Mouse (Mus musculus) left cerebral cortex, adult 18-20 months (tissue): ENCODE measurements at regions not wholly inside any gene's neighbourhood (a gene's known extent, or its start where the extent isn't known, plus 50 kb on each side); places are given as distances from the start of the nearest gene placed in this dataset.

Source experiments
- DNase-seq, 2 experiments: peaks; one replicate each; pipeline ENCODE4 v3.0.0; 2021 to 2022; ENCODE audit warnings: low spot score in 2 of 2, mixed read lengths in 1 of 2

- no peak for DNase-seq
These were observed 130.3 kb upstream of the Zdhhc25 start for GRCm38 (mm10) chr15:88469508-88470455.

DNA sequence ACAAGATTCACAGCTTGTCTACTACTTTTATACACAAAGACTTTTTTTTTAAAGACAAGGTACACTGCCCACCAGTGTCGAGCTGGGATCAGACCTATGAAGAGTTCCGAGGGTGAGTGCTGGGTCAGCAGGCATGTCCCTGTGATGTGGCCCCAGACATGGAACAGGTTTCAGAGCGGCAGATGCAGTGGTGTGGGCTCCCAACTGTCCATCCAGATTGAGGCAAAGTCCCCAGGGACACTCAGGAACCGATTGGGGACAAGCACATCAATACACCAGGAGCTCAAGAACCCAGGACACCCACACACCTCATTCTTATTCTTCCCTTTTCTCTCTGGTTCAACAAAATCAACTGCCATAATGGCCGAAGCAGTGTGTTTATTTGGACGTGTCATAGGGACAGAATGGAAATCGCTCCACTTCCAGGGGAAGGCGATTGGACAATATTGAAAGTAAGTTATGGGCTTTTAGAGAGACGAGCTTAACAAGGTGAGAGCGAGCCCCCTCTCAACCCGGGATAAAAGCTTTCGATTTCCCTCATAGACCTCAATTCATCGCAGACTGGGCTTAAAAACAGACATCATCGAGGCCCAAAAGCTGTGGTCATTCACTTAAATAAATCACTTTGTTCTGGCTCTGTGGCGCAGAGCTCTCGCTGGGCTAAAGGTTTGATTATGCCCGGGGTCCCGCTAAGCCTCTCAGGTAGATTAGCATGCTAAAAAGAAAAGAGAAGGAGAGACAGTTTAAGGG is 127.6 kb upstream of the Zdhhc25 start:
- no peak for DNase-seq

GRCm38 (mm10) chr15:88473221-88473620 is 126.9 kb upstream of the Zdhhc25 start:
- no peak for DNase-seq

DNA sequence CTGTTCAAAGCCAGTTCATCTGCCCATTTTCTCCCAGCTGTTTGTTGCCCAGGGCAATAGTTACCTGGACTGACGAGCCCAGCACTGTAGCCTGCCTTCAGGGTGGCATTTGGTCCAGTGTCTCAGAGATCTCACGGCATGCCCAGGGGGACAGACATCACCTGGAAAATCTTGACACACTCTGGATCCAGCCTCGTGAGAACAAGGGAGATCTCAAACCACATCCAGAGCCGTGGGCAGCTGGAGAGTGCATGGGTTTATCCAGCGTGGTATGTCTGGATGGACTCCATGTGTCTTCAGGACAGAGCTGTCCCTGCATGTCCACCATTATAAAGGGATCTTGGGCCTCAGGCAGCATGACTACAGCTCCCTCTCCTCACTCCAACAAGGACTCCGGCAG is 116.6 kb upstream of the Zdhhc25 start:
- no peak for DNase-seq

GRCm38 (mm10) chr15:88489715-88490114 is 110.4 kb upstream of the Zdhhc25 start:
- DNase-seq, result no peak

GRCm38 (mm10) chr15:88490316-88491090 is 109.6 kb upstream of the Zdhhc25 start:
- DNase-seq, result no peak

DNA sequence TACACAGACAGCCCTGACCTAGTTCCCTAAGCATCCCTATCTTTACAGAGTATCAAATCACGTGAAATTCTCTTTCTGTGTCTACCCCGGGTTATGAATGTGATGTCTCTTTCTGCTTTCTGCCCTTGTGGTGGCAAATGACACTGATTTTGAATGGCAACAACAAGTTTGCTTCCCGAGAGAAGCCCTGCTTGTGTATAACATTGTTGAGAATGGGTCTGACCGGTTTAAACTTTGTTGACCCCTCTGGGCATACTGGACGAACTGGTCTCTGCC is 109.1 kb upstream of the Zdhhc25 start:
- DNase-seq, result no peak

DNA sequence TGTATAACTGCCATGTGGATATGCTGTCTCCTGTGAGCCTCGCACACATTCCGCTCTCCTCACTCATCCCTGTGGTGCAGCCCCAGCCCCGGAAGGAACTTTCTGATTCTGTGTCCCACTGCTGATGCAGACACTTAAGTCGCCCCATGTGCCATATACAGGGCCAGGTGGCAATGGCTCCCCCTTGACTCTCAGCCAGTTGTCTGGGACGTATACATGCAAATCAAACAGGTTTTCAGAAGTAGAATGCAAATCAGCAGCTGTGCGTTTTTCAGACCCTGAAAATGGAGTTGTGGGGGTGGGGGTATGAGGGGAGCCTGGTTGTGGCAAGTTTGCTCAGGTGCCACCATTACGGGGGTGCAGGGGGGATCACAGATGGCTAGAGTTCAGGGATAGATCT is 102.1 kb upstream of the Zdhhc25 start:
- no peak for DNase-seq

- no peak for DNase-seq
These were observed 97.8 kb upstream of the Zdhhc25 start for GRCm38 (mm10) chr15:88502311-88502710.

GRCm38 (mm10) chr15:88503896-88504295 is 96.2 kb upstream of the Zdhhc25 start:
- no peak for DNase-seq

DNA sequence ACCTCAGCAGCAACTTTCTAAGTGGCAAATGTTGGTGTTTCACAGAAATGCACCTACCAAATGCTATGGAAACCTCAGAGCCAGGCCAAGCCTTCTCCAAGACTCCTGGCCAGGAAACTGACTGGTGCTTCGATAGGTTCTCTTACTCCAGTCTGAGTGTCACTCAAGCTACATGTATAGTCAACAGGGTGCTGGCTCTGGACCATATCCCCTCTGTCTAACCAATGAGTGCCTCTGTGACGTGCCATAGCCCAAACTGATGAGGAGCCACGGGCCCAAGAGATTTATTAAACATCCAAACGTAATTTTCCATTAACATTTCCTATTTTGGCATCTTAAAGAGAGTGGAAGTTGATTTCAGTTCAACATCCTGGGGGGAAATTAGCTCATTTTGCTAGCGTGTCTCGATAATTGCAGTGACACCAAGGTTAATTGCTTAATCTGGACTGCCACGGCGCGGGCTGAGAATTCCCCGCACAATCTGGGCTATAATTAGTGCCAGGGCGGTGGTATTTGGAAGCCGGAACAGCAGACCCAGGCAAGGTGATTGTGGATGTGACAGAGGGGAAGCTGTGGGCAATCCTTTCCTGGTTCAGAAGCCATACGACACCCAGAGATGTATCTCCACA is 94.5 kb upstream of the Zdhhc25 start:
- no peak for DNase-seq

- no peak for DNase-seq
These were observed 92.2 kb upstream of the Zdhhc25 start for GRCm38 (mm10) chr15:88507886-88508285.

GRCm38 (mm10) chr15:88508971-88509370 is 91.1 kb upstream of the Zdhhc25 start:
- no peak for DNase-seq

DNA sequence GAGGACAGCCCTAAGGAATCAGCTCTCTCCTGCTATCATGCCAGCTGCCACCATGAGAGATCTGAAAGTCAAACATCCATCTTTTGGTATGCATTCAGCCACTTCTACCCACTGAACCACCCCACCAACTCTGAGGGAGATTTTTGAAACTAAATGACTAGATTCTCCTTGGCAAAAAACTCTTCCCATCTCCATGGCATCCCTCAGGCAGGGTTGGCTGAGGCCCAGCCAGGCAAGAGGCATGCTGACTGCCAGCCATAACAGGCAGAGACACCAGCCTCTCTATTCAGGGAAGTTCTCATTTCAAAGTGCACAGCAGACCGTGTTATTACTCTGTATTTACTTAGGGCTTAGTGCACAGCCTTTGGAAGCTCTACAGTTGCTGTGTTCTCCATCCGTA is 90.5 kb upstream of the Zdhhc25 start:
- DNase-seq, result peak; percentile 7 to 32

DNA sequence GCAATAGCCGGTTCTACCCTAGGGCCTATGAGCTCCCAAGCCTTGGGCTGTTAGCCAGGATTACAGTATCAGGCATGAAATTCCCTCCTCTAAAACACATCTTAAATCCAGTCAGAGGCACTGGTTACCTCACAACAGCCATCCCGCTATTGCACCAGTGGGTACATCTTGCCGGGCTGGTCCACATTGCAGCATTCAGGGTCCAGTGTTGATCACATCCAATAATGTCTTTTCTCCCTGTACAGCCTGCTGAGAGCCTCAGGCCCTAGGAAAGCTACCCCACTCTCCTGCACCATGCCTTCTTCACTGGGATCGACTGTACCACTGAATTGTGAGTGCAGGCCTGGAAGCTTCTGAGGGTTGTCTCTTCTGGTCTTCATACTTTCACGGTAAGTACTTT is 86.0 kb upstream of the Zdhhc25 start:
- DNase-seq, result no peak

- DNase-seq, result no peak
These were observed 68.9 kb upstream of the Zdhhc25 start for GRCm38 (mm10) chr15:88531218-88531617.

GRCm38 (mm10) chr15:88532008-88532407 is 68.1 kb upstream of the Zdhhc25 start:
- DNase-seq, result no peak

- no peak for DNase-seq
These were observed 66.7 kb upstream of the Zdhhc25 start for GRCm38 (mm10) chr15:88533354-88533753.

GRCm38 (mm10) chr15:88535516-88535915 is 64.6 kb upstream of the Zdhhc25 start:
- DNase-seq, result no peak

- peak; percentile 49 to 64 for DNase-seq
These were observed 62.9 kb upstream of the Zdhhc25 start for GRCm38 (mm10) chr15:88537190-88537589.

DNA sequence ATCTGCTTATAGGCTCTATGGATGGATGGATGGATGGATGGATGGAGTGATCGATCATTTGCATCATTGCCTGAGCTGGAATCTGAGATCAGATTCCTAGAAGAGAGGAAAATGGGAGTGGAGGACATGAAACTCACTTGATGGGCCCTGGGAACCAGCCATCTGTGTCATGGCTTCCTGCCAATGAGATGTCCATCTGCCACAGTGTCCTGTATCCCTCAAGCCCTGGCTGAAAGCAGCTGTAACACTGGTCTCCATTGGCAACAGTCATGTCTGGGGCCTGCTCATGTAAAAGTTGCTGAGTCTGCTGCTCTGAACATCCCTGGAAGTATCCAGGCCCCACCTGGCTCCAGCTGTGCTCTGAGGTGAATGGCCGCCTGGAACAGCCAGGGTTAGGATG is 57.5 kb upstream of the Zdhhc25 start:
- DNase-seq, result no peak
